Mouse (Mus musculus) thymus, postnatal 25 days (tissue): ENCODE results near the gene Cd70.
"Not testable (repeated sequence)": the region's sequence is repeated elsewhere in the genome, so short reads cannot be mapped to it uniquely, and the experiment has no call there.

Source experiments
- DNase-seq: peaks from one replicate; pipeline ENCODE4 v3.0.0; 2022

The Cd70 gene

DNA sequence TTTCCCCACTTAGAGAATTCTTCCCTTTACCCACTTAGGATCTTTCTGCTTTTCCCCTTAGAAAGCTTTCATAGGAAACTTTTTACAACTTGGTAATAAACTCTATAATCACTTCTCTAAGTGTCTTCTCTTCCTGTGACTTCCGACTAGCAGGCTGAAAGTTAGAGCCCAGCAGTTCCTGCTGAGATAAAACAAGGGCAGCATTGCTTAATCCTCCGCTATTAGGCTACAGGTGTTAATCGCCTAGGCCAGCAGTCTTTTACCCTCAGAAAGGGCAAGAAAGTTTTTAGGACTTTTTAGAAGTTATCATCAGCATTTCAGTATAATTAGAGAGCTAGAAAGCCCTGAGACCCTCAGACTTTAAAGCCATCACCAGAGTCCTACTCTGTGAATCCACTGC lies 15.6 kb downstream of the Cd70 start:
- DNase-seq: not testable (repeated sequence)

DNA sequence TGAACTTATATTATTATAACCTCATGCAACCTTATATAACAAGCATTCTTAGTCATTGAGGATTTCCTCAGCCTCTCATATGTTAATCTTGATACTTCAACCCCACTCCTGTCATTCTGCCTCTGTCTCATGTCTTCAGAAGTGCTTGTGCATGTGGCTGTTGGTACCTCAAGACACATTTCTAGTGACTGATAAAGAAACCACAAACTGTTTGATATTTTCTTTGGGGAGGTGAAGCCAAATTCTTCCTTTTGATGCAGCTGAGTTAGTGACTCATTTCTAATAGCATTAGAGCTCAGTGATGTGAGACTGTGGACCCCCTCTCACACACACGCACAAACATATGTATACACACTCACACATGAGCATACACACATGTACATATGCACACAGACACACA lies 17.8 kb downstream of the Cd70 start:
- DNase-seq: no peak

DNA sequence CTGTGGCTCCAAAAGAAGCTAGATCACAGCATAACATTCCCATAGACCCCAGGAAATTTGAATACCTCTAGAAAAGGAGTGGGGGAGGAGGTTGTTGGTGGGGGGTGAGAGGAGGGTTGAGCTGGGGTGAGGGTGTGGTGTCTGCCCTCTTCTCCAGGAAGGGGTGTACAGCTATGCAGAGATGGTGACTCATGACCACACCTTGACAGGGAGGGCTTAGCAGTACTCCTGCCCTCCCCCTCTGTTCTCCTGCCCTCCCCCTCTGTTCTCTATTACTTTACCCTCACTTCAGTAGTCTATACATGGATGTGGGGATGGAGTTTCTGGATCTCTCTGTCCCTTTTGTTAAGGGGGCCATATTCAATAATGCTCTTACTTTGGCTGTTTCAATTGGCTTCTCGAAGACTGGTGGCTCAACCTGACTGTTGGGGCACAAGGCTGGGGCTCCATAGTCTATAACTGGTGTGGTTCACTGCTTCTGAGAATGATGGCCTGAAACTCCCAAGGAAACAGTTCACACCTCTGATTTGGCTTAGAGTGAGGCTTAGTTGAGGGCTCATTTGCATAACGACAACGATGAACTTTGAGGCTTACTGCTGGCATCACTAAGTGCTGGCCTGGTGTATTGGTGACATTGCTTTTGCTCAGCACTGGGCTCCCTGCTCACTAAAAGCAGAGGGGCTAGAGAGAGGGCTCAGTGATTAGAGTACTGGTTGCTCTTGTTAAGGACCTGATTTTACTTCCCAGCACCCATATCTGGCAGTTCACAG lies 23.5 kb downstream of the Cd70 start:
- DNase-seq: no peak

DNA sequence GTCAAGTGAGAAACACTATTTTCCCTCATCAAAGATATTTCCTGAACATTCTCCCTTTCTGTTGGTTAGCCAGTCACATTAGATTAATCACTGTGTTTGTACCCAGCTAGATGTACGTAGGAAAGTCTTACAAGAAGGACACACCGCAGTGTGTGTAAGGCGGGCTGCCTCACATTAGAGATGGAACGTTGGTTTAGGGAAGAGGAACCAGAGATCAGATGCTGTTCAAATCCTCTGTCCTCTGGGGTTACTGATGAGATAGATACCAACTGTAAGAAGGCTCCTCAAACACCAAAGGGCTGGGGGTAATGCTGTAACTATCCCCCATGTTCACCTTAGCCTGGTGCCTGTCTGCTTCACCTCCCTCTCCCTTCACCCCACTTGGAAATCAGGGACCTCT lies 24.8 kb downstream of the Cd70 start:
- no peak for DNase-seq

DNA sequence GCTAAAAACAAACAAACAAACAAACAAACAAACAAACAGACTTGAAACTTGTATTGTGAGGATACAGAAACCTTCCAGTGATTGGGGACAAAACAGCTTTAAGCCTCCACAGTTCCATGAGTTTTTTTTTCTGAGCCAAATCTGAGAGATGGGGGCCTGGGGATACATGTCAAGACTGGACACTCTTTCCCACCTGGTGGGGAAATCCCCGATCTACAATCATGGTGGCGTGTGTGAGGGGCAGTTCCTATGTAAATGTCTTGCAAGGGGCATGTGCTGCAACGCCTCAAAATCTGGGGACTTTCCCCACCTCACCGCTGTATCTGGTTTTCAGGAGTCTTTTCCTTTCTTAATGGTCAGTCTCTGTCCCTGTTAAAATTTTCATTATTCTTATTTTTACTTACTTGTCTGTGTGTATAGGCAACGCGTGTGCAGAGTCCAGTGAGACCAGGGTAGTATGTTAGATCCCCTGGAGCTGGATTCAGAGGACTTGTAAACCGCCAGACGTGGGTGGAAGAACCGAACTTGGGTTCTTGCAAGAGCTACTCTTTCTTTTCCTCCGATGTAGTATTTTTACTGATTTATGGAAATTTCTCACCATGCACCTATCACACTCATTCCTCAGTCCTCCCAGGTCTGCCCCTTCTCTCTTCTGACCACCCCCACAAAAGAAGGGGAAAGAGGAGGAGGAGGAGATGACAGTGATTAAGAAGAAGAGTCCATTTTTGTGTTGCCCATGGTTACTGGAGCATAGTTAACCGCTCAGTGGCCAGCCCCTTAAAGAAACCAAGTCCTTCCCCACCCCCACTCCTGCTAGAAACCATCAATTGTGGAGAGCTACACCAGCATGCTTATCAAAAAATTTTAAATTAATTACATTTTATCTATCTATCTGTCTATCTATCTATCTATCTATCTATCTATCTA lies 26.1 kb downstream of the Cd70 start:
- DNase-seq: no peak

DNA sequence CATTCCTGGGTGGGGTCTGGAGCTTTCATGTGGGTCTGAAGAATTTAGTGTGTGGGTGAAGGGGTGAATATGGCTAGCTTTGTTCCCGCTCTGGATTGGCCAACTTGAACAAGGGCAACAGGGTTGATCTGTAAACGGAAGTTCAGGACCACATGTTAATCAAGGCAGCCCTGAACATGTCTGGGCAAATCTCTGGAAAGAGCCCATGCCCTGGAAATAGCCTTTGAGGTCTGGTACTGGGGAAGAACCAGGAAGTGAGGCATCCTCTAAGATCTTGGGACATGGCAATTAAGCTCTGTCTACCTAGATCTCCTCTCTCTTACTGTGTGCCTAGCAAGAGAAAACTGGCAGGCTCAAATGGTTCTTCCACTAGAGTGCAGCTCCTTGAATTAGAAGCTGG lies 27.7 kb downstream of the Cd70 start:
- DNase-seq: no peak

DNA sequence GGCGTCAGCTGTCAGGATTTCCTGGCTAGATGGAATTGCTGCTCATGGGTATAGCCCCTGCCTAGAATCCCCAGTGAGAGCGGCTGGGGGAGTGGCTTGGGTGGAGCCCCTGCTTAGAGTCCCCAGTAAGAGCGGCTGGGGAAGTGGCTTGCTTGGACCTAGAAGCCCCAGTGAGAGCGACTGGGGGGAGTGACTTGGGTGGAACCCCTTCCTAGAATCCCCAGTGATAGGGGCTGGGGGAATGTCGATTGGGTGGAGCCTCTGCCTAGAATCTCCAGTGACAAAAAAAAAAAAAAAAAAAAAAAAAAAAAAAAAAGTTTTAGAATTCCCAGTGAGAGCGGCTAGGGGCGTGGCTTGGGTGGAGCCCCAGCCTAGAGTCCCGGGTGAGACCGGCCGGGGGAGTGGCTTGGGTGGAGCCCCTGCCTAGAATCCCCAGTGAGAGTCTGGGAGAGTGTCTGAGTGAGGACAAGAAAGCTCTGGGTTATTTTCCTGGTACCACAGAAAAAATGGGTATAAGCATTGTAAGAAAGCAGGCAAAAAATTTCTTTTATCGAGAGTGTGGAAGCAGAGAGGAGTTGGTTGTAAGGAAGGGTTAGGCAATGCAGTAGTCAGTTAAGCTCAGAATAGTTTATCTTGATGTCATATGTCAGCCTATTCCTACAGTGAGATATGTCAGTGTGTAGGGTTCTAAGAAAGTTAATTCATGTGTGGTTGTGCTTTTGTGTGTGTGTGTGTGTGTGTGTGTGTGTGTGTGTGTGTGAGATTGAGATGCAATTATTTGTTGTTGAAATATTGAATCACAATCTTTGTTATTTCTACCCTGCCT lies 30.8 kb downstream of the Cd70 start:
- no peak for DNase-seq

DNA sequence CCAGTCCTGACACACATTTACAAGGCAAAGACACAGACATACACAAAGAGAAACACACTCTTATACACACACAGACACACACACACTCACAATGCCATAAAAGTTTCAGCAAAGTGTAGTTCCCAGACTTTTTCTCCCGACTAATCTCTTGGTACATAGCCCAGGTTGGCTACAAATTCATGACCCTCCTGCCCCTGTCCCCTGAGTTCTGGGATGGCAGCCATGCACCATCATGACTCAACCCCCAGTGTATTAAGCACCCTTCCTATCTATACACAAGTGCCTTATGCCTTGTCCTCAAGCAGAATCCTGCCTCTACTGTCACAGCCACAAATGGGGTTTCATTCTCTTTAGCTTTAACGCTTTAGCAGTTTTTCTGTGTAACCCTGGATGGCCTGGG lies 32.8 kb downstream of the Cd70 start:
- no peak for DNase-seq

DNA sequence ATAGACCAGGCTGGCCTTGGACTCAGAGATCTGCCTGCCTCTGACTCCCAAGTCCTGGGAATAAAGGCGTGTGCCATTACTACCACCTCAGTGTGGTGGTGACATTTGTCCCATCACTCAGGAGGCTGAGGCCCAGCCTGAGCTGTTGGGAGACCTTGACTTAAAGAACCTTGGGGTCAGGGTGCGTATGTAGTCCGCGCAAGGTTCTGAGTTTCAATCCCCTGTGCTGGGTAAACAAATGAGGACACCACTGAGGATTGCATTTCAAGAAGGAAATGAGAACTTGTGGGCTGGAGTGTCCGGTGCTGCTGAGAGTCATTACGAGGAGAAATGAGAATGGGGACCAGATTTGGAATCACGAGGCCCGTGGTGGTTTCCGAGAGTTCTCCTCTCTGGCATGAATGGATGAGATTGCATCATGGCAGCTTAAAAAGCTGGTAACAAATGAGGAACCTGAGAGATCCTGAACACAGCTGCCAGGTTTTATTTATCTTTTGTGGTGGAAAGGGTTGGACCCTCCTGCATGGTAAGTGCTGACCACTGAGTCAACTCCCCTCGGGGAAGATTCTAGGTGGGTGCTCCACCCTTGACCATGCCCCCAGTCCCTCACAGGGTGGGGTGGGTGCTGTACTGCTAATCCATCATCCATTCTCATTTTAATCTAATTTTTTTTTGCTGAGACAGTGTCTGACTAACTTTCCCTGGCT lies 36.7 kb downstream of the Cd70 start:
- DNase-seq: no peak

DNA sequence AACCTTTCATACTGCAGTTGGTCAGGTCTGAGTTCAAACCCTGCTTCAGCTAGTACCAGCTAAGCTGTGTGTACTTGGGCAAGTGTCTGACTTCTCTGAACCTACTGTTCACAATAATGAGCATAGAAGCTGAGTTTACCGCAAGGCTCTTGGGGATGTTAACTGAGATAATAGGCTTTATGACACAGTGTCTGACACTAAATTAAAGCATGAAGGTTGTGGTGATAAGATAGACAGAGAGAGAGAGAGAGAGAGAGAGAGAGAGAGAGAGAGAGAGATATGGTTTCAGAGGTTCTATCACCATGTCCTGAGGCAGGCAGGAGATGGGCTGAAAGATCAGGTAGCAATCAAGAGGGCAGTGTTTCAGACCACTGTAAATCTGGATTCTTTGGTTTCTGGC lies 39.6 kb downstream of the Cd70 start:
- no peak for DNase-seq

DNA sequence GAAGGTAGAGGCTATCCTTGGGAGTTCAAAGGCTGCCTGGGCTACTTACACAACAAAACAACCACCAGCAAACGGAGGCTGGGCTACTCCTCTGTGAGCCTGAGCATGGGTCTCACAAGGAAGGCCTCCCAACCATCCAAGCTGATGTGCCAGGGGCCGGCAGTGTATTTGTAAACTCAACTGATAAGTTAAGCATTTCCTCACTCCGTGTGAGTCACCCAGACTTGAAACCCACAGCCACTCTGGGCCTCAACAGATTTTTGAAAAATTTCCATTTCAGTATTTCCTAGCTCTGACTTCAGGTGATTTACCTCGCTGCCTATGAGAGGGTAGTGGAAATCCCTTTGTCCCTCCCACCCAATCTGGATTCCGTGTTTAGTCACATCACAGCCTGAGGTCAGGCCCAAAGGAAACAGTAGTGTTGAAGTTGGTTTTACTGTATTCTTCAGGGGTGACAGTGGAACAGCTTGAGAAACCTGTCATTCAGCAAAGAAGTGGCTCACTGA lies 40.9 kb downstream of the Cd70 start:
- no peak for DNase-seq

DNA sequence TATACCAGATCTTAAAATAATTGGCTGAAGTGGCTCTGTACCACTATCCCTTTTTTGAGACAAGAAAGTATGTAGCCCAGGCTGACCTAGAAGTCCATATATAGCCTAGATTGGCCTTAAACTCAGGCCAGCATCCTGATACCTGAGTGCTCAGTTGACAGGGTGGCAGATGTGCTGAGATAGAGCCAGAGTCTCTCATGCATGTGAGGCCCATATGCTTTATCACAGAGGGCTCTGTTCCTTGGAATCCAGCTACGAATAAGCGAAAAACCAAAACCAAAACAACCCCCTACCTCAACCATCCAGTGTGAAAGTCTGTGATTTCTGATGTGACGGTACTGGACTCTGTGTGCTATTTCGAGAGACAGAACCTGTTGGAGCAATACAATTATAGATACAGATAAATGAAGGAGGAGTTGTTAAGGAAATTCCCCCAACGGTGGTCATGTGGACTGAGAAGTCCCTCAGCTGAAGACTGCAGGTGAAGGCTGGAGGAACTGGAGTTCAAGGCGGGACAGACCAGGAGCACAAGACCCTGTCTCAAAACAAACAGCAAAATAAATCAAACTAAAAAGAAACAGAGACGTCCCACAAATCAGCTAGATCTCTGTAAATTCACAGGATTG lies 41.4 kb downstream of the Cd70 start:
- DNase-seq: no peak

DNA sequence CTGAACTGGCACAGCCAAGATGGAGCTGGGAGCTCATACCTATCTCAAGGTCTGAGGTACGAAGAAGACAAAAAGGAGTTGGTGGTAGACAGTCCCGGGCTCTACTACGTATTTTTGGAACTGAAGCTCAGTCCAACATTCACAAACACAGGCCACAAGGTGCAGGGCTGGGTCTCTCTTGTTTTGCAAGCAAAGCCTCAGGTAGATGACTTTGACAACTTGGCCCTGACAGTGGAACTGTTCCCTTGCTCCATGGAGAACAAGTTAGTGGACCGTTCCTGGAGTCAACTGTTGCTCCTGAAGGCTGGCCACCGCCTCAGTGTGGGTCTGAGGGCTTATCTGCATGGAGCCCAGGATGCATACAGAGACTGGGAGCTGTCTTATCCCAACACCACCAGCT lies 42.5 kb downstream of the Cd70 start:
- no peak for DNase-seq

DNA sequence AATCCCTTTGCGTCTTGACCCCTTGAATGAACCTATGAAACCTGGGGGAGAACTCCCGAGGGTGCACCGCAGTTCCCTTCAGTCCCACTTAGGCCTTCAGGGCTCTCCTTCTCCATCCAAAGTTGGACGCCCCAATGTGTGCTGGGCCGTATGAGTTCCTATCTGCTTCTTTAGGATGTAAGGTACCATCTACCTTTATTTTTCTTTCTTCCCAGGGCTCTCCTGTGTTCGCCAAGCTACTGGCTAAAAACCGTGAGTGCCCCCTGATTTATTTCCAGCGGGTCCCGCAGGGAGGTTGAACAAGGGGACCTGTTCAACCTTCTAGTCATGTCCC lies 43.6 kb downstream of the Cd70 start:
- DNase-seq: no peak

DNA sequence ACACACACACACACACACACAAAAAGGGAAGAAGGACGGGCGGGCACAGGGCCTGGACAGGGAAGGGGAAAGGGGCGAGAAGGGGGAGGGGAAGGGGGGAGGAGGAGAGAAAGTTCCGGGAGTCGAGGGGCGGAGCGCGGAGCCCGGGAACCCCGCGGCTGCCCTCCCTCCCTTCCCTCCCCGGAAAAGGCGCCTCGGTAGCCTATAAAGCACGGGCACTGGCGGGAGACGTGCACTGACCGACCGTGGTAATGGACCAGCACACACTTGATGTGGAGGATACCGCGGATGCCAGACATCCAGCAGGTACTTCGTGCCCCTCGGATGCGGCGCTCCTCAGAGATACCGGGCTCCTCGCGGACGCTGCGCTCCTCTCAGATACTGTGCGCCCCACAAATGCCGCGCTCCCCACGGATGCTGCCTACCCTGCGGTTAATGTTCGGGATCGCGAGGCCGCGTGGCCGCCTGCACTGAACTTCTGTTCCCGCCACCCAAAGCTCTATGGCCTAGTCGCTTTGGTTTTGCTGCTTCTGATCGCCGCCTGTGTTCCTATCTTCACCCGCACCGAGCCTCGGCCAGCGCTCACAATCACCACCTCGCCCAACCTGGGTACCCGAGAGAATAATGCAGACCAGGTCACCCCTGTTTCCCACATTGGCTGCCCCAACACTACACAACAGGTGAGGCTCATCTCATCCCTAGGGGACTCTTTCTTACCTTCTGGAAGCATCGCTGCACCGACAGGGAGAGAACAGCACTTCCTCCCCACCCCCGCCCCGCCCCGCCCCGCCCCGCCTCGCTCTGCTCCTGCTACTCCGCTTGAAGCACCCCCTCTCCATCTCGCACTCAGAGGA lies 44.2 kb downstream of the Cd70 start, which contains the start of gene Tnfsf9:
Gene Tnfsf9, plus strand, starts transcription at position 145 of the 854 bp plus-strand sequence.
- DNase-seq: peak; percentile 42

DNA sequence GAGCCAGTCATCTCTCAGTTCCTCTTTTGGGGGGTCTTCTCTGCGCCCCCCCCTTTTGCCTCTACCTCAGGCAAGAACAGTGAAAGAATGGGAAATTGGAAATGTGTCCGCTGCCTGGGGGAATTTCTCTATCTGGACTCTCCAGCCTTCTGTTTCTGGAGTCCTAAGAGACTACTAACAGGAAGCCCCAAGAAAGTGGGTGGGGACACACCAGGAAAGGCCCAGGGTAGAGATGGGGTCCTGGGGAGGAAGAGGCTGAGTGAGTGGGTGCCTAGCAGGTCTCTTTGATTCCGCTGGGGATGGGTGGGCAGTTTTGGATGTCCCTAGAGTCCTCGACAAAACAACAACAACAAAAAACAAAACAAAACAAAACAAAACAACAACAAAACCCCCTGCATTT lies 45.1 kb downstream of the Cd70 start:
- no peak for DNase-seq

DNA sequence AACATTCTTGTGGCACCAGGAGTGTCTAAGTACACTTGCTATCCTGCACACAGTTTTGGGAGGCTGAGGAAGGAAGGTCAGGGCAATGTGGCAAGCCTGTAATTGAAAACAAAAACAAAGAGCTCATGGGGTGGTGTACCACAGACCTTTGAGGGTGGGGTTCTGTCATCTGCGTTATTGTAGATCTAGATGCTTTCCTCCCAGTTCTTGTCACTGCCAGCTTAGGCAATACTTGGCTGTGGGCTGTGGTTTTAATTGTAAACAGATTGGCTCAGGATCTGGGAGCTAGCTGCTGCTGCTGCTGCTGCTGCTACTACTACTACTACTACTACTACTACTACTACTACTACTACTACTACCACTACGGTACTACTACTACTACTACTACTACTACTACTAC lies 47.3 kb downstream of the Cd70 start:
- no peak for DNase-seq

DNA sequence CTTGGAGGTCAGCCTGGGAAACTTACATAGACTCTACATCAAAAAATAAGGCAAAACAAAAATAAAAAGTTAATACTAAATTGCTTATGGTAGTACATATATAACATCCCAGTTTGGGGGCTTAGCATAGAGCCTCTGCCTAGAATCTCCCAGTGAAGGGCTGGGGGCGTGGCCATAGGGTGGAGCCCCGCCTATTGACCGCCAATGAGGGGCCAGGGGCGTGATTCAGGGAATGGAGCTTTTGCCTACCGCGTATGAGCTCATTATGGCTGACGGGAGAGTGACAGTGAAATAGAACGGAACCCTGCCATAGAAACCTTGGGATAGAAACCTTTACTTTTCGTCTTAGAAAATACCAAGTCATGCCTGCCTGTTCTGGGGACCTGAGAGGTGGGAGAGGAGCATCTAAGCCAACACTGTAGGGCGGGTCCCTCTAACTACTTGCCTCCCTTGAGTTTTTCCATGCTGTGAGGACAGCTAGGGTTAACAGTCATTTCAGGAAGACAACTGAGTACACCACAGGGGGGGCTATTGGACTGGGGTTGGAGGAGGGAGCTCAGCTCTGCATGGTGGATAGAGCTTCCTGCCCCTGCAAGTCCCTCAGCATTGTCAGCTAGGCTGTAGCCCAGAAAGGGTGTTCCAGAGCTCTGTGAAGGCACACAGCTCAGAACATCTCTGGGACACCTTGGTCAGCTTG lies 49.8 kb downstream of the Cd70 start:
- no peak for DNase-seq

DNA sequence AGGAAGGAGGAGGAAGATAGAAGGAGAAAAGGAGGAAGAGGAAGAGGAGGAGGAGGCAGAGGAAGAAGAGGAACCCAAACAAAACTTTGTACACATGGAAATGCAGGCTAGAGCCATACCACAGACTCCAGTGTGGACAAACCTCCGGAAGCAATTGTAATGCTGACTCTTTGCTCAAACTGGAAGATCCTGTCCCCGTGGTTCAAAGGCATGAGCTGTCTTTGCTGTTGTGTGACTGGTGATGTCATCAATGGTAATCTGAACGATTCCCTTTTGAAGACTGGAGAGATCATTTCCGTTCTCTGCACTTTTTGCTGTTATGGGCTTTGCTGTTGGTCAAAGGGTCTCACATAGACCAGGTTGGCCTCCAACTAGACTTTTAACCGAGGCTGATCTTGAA lies 51.3 kb downstream of the Cd70 start:
- DNase-seq: no peak

DNA sequence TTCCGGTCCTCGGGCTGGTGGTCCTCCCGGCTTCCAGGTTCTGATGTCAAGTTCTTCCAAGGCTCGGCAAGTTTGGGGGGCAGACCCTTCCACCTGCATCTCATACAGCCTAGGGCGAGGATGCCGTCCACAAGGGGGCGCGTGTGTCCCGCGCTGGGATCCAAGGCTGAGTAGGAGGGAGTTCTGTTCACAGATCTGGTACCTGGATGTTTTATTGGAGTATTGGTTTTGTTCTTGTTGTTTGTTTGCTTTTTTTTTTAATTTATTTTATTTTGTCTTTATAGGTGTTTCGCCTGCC lies 53.0 kb downstream of the Cd70 start:
- peak; percentile 91 for DNase-seq
